Mouse (Mus musculus) c-Kit-positive CD71-negative TER-119-negative erythroid progenitor cells, embryonic 14.5 days (primary cell): ENCODE measurements around the gene Sh3pxd2a.

ENCODE experiments used
- DNase-seq: peaks from one replicate; pipeline ENCODE4 v3.0.0-alpha.2; 2013; ENCODE audit warnings: low read depth

The Sh3pxd2a gene

GRCm38 (mm10) chr19:47464304-47465241 lies at the start of gene Sh3pxd2a:
Gene Sh3pxd2a (minus strand): TSS chr19:47464401.
- DNase-seq = no peak

DNA sequence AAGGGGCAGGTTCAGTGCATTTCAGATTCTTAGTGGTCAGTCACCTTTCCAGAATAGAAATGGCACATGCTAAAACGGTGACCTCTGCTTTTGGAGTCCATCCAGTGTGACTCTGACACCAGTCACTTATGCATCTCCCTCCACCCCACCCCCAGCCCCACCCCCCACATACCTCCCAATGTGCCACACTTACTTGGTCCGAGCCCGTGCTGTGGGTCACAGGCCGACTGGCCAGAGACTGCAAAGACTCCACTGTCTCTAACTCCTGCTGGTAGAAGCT lies 49.4 kb upstream of the Sh3pxd2a start:
- DNase-seq = no peak

DNA sequence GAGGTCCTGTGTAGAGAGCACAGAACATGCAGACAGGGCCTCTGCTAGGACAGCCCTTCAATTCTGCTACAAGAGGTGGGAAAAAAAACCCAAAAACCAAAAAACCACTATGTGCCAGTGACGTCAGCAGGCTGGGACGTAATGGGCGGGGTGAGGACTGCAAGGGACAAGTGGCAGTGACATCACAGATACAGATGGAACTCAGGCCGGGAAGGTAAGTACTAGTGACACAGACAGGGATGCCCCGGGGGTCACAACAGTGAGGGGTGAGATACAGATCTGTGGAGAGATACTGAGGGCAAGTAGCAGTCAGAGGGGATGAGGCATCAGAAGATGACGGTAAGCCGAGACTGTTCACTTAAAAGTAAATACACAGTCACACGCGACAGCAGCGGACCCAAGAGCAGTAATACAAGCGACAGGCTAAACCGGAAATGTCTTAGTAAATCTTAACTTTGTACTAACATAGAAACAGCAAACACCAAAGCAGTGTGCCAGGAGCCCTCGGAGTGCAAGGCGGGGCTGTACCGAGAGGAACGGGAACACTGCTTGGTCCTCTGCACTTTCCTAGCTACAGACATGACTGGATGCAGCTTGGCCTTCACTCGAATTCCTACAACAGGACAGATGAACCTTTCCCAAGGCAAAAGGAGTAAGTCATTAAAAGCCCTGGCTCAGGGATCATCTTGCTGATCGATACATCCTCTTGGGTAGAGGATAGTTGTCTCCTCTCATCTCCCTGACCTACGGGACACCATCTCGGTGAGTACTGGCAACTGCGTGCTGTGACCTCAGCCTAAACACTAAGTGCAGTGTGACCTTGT lies 48.8 kb upstream of the Sh3pxd2a start:
- DNase-seq = no peak

DNA sequence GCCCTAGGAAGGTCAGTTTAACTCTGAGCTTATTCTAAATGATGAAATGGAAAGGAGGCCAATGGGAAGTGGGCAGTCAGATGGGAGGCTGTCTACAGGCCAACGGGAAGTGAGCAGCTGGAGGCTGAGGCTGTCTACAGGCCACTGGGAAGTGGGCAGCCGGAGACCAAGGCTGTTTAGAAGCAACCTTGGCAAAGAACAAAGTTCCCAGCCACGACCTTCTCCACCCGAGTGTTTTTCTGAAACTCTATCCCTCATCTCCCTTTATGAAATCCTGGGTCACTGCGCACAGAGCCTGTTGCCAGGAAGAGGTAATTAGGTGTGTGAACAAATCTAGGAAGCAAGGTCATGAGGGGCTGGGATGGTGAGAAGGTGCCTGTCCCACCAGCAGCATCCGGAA lies 47.8 kb upstream of the Sh3pxd2a start:
- DNase-seq = no peak

DNA sequence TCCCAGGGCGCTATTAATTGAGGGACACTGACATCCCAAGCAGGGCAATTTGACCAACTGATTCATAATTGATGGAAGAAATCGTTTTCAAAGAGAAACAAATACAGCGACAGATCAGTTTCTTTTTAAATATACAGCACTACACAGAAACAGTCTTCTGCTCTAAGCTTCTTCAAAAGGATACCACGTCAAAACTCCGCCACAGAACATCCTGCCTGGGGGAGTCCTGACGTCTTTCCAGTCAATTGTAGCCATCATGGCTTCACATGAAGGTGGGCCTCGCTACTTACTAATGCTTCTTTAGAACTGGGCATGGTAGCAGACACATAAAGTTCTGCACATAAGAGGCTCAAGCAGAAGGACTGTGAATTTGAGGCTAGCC lies 47.1 kb upstream of the Sh3pxd2a start:
- DNase-seq = no peak

- DNase-seq = peak; percentile 56
These were observed 46.5 kb upstream of the Sh3pxd2a start for GRCm38 (mm10) chr19:47510473-47511293.

- DNase-seq = no peak
These were observed 45.9 kb upstream of the Sh3pxd2a start for GRCm38 (mm10) chr19:47510135-47510472.

GRCm38 (mm10) chr19:47508771-47509281 lies 44.6 kb upstream of the Sh3pxd2a start:
- DNase-seq = no peak

GRCm38 (mm10) chr19:47508191-47508590 lies 44.0 kb upstream of the Sh3pxd2a start:
- DNase-seq = no peak

GRCm38 (mm10) chr19:47507128-47508121 lies 43.2 kb upstream of the Sh3pxd2a start:
- DNase-seq = no peak

DNA sequence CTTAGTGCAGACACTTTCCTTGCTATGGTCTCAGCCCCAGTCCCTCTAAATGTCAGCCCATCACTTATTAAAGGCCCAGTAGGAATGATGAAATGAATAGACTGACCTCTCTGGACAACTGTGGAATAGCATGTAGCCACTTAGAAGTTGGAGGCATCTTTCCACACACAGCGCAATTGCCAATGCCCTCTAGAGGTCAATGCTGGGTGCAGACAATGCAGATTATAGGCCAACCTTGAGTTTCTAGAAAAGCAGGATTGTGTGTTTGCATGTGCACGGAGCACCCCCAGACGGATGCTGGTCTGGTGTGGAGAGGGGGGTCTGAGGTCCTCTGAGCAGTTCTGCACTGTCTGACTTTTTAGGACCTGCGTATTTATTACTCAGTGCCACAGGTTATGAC lies 39.4 kb upstream of the Sh3pxd2a start:
- DNase-seq = peak; percentile 64

GRCm38 (mm10) chr19:47502563-47502962 lies 38.4 kb upstream of the Sh3pxd2a start:
- DNase-seq = no peak

- DNase-seq = no peak
These were observed 36.3 kb upstream of the Sh3pxd2a start for GRCm38 (mm10) chr19:47500389-47501011.

- no peak for DNase-seq
These were observed 35.6 kb upstream of the Sh3pxd2a start for GRCm38 (mm10) chr19:47499841-47500240.

DNA sequence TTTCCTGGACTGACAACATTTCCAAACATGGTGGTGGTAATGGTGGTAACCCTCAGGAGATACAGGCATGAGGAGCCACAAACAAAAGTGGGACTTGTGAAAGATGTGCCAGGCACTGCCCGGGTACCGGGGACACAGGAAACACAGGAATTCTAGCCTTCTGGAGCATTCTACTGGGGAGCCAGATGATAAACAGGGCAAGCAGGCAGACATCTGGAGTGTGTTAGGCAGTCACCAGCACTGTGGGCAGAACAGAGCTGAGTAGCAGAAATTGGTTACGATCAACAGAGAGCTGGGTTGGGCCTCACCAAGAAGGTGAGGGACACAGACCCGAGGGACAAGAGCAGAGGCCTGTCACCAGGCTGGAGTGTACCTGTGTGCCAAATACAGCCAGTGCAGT lies 34.7 kb upstream of the Sh3pxd2a start:
- no peak for DNase-seq

DNA sequence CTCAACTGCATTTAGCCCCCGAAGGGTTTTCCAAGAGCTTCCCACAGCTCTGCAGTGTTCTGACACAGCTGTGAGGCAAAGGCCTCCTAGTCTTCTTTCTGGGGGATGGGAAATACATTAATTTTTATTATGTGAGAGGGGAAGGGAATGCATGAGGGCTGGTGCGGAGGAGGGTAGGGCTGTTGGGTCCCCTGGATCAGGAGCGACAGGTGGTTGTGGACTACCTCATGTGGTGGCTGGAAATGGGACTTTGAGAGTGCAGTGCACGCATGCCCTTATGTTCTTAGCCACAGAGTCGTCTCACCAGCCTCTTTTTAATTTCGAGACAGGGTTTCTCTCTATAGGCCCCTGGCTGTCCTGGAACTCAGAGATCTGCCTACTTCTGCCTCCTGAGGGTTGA lies 33.5 kb upstream of the Sh3pxd2a start:
- DNase-seq = no peak

GRCm38 (mm10) chr19:47497313-47497712 lies 33.1 kb upstream of the Sh3pxd2a start:
- DNase-seq = no peak

DNA sequence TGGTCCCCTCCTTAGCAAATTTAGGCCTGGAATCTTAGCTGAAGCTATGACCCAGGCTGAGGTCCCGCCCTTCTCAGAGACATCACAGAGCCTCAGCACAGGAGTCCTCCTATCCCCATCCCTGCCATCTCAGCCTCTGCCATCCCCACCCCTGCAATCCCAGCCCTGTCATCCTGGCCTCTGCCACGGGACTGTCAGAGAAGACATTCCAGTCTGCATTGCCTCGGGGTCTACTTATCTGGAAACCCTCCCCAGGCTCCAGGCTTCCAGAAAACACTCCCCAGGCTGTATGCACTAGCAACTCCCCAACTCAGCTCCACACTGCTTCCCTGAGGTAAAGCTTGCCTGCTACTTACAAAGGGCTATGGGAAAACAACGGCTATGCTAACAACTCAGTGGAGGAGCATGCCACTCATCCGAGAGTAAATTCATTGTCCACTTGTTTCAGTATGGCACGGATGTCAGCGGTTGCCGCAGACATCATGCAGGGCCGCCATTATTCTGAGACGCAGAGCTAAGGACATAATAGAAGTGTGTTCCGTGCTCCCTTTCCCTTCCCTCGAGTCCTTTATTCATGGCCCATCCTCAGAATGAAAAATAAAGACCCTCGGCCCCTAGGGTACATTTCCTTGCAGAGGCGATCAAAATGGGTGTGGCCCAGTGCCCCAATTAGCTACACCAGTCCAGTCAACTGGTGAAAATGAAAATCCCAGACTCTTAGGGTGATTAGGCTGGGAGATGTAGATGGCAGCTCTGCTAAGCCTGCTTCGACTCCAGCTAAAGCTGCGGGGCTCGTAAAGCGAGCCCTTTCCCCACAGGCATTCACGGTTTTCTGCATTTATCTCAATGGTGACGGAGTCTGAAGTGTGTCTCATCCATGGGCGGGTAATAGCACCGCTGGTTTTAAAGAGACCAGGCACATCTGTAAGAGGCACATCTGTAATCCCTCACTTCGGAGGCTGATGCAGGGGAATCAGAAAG lies 29.1 kb upstream of the Sh3pxd2a start:
- DNase-seq = no peak

DNA sequence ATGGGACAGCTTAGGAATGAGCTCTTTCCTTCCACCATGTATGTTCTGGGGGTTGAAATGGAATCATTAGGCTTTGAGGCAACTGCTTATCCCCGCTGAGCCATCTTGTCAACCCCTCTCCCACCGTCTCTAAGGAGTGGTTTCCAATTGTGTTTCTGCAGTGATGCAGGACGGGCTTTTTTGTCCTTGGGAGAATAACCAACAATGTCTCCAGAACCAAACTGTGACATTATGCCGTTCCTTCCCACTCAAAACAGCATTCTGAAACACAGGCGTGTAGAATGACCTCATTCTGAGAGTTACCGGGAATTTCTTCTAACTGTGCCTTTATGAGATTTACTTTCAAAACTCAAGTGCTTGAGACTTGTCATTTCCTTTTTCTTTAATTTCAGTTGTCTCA lies 28.2 kb upstream of the Sh3pxd2a start:
- DNase-seq = no peak
